ENCODE assay signal across 8 mouse cellular contexts in genomic region chr6:58546816-58547215, GRCm38 (mm10). TPM values are rescaled to one million over a fixed set of nuclear protein-coding genes. Genes with fewer than 3 reads are reported as not detected.
DNase-seq lines count a peak whose midpoint lies in the region; ATAC-seq and TF ChIP-seq lines count a peak whose summit lies in the region.

No protein-coding gene starts in this region.

- H3K4me2 ChIP-seq in forebrain, embryonic 13.5 days, result no peak overlapping the region

- H3K4me1 ChIP-seq in forebrain, embryonic 10.5 days, result no peaks in the 10 kb centered on the region
- H3K4me1 ChIP-seq in forebrain, embryonic 13.5 days, result no peaks in the 10 kb centered on the region
- no peaks in the 10 kb centered on the region for H3K4me1 ChIP-seq in thymus, adult 2 months (replicated peaks; ENCODE audit: control insufficient read depth, insufficient read depth, low read length)

- H3K9ac ChIP-seq in forebrain, embryonic 13.5 days, result no peak overlapping the region

- ATAC-seq in forebrain, embryonic 13.5 days, result no peak
- peak; percentile 63; the same call in 1 of the 2 replicates for ATAC-seq in common myeloid progenitor, adult 5-6 weeks (replicated peaks; ENCODE audit: low read depth, poor library complexity, severe bottlenecking)

- H3K27me3 ChIP-seq in forebrain, embryonic 10.5 days (ENCODE audit: poor library complexity, severe bottlenecking), result no peaks in the 10 kb centered on the region
- H3K27me3 ChIP-seq in forebrain, embryonic 13.5 days, result no peaks in the 10 kb centered on the region
- no peaks in the 10 kb centered on the region for H3K27me3 ChIP-seq in thymus, adult 2 months (ENCODE audit: control insufficient read depth, insufficient read depth, low read length)

- DNase-seq in forebrain, embryonic 10.5 days (ENCODE audit: extremely low spot score, low spot score), result peak; percentile 20
- DNase-seq in thymus, adult 2 months, result peak; percentile 52
- no peak for DNase-seq in thymus, adult 18-20 months
- peak; percentile 48 for DNase-seq in kidney, adult 9 months
- peak; percentile 17 to 26 for DNase-seq in lung, adult 18-20 months
- peak; percentile 18 for DNase-seq in skeletal muscle tissue, adult 2 months (ENCODE audit: low read depth, low spot score)

- 10% methylated on average over 4 of the region's 4 CpGs for WGBS in forebrain, embryonic 10.5 days
- WGBS in forebrain, embryonic 13.5 days, result 10% methylated on average over 4 of the region's 4 CpGs
- 8% methylated on average over 4 of the region's 4 CpGs for WGBS in thymus, adult 2 months

- H3K4me3 ChIP-seq in forebrain, embryonic 10.5 days, result no peak overlapping the region
- H3K4me3 ChIP-seq in forebrain, embryonic 13.5 days, result no peak overlapping the region
- H3K4me3 ChIP-seq in thymus, adult 2 months (ENCODE audit: control insufficient read depth, insufficient read depth, low read length), result no peak overlapping the region

- H3K36me3 ChIP-seq in forebrain, embryonic 10.5 days (replicated peaks), result no peaks in the 10 kb centered on the region
- no peaks in the 10 kb centered on the region for H3K36me3 ChIP-seq in forebrain, embryonic 13.5 days (ENCODE audit: poor library complexity, severe bottlenecking)
- H3K36me3 ChIP-seq in thymus, adult 2 months (ENCODE audit: control insufficient read depth, insufficient read depth, low read length), result no peaks in the 10 kb centered on the region

- no peak overlapping the region for H3K27ac ChIP-seq in forebrain, embryonic 10.5 days
- H3K27ac ChIP-seq in forebrain, embryonic 13.5 days, result no peak overlapping the region
- H3K27ac ChIP-seq in thymus, adult 2 months (ENCODE audit: control insufficient read depth, insufficient read depth, low read length), result no peak overlapping the region

- H3K9me3 ChIP-seq in forebrain, embryonic 10.5 days, result no peaks in the 10 kb centered on the region
- no peaks in the 10 kb centered on the region for H3K9me3 ChIP-seq in forebrain, embryonic 13.5 days (replicated peaks)

- no peak for TF ChIP-seq CTCF in thymus, adult 2 months (IDR thresholded peaks at IDR 0.05; ENCODE audit: borderline replicate concordance, control insufficient read depth, extremely low read depth, insufficient read depth, low read length, poor library complexity)

- no peak for TF ChIP-seq POLR2A in thymus, adult 2 months (IDR thresholded peaks at IDR 0.05; ENCODE audit: control insufficient read depth, extremely low read depth, insufficient read depth, low read length, poor library complexity)

RNA-seq across cellular contexts. Expression of gene Abcg2, which starts 37.5 kb away (rescaled TPM):
- polyA plus RNA-seq in forebrain, embryonic 10.5 days (2016; fragmentation: Nextera tagmentation; extraction: Ambion mirVana), result 51.1 and 53.7 TPM in 2 replicates
- polyA plus RNA-seq in forebrain, embryonic 13.5 days (2015; fragmentation: Nextera tagmentation; extraction: Ambion mirVana), result 33.7 and 35.5 TPM in 2 replicates
- polyA plus RNA-seq in thymus, adult 2 months (2012; rRNA removed), result 4.3 and 7.4 TPM in 2 replicates
- total RNA-seq in common myeloid progenitor, adult 5-6 weeks (2017), result 64.8 and 82.6 TPM in 2 replicates

Comparison
In these comparisons a context has a peak if more than half of its experiments do, and no peak if none do; other contexts are left out.
1. DNase-seq: peak in forebrain, embryonic 10.5 days (single experiment), thymus, adult 2 months (single experiment), kidney, adult 9 months (single experiment), lung, adult 18-20 months (2 of 2) and skeletal muscle tissue, adult 2 months (single experiment); none in thymus, adult 18-20 months (0 of 2).